Mouse (Mus musculus) liver, postnatal 0 days (tissue): ENCODE measurements around the gene Btbd9. TPM values are rescaled to one million over a fixed set of nuclear protein-coding genes. Genes with fewer than 3 reads are reported as not detected.

ENCODE experiments used
- ATAC-seq: fragments of 200-750 bp; cut with Nextera tagmentation; 2 replicates; pipeline ENCODE4 v1.8.0; 2017; ENCODE audit warnings: mild to moderate bottlenecking, moderate library complexity
- DNase-seq: peaks from one replicate; pipeline ENCODE4 v3.0.0-alpha.2; 2016
- H3K27ac ChIP-seq: fragments of 300-500 bp; sonication (generic); 2 replicates; pipeline ENCODE4 v1.5.1; 2014; ENCODE audit warnings: antibody characterized with exemption, moderate library complexity, mild to moderate bottlenecking, low read depth
- H3K27me3 ChIP-seq: fragments of 300-500 bp; sonication (generic); 2 replicates; pipeline ENCODE4 v1.6.1; 2014; ENCODE audit warnings: low read length, control low read depth, mixed read lengths; ENCODE audit not compliant: insufficient read depth
- H3K36me3 ChIP-seq: fragments of 300-500 bp; sonication (generic); replicated peaks from 2 replicates; pipeline ENCODE4 v1.6.1; 2014; ENCODE audit warnings: mild to moderate bottlenecking, control low read depth, low read length, moderate library complexity, mixed read lengths; ENCODE audit not compliant: insufficient read depth
- H3K4me1 ChIP-seq: fragments of 300-500 bp; sonication (generic); 2 replicates; pipeline ENCODE4 v1.6.1; 2014; ENCODE audit warnings: antibody characterized with exemption, mild to moderate bottlenecking, control low read depth; ENCODE audit not compliant: insufficient read depth
- H3K4me2 ChIP-seq: fragments of 300-500 bp; sonication (generic); 2 replicates; pipeline ENCODE4 v1.6.1; 2014; ENCODE audit warnings: low read depth, mild to moderate bottlenecking, low read length, moderate library complexity, mixed read lengths
- H3K4me3 ChIP-seq: fragments of 300-500 bp; sonication (generic); 2 replicates; pipeline ENCODE4 v1.5.1; 2014; ENCODE audit warnings: low read depth, low read length
- H3K9ac ChIP-seq: fragments of 300-500 bp; sonication (generic); replicated peaks from 2 replicates; pipeline ENCODE4 v1.6.1; 2014; ENCODE audit warnings: mild to moderate bottlenecking, moderate library complexity
- H3K9me3 ChIP-seq: fragments of 300-500 bp; sonication (generic); 2 replicates; pipeline ENCODE4 v1.6.1; 2016; ENCODE audit warnings: mild to moderate bottlenecking, control low read depth, low read length, mixed read lengths
- CTCF ChIP-seq: sonication (generic); IDR thresholded peaks from 2 replicates; pipeline ENCODE4 v1.5.1; 2016; ENCODE audit warnings: antibody characterized with exemption, low read depth
- EP300 ChIP-seq: IDR thresholded peaks from 2 replicates; pipeline ENCODE4 v1.6.1; 2016; ENCODE audit warnings: antibody characterized with exemption, low read depth, mild to moderate bottlenecking
- WGBS: fragments of 180-500 bp; shearing (Covaris S2); extraction: QIAGEN DNeasy Blood & Tissue Kit; methylation state at CpG from one replicate; pipeline ENCODE4 v1.1.7; 2014; ENCODE audit not compliant: insufficient replicate concordance; 5-methylcytosine and 5-hydroxymethylcytosine counted together
- polyA plus RNA-seq: library from polyadenylated mRNA; unstranded; fragments of >200 nt; fragmentation: Nextera tagmentation; extraction: Ambion mirVana; gene quantifications from 2 replicates; pipeline ENCODE4 v1.2.1, GENCODE M21; 2015

Btbd9 gene
- polyA plus RNA-seq, 1 experiment from 2014 or later: 16.5 TPM

DNA sequence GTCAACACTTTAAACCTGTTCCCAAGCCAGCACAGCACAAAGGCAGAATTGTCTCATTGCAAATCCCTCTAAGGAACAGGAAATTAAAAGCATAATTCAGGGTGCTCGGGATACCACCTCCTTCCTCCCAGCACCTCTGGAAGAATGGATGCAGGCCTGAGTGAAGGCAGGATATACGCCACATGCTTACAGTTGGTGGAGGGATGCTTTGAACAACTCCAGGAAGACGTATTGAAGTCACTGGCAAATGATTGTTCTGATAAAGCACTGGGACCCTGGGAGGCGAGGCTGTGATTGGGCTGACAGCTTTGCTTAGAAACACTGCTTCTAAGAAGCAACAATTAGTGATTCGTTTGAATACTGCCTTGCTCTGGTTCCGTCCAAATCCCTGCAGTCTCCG, 140.8 kb downstream of the Btbd9 start:
- Histone ChIP-seq H3K4me3 (no peak overlapping the region), H3K27me3 (no peaks in the 10 kb centered on the region), H3K27ac (no peak overlapping the region), H3K36me3 (no peaks in the 10 kb centered on the region), H3K9me3 (no peaks in the 10 kb centered on the region), H3K4me2 (no peak overlapping the region), H3K9ac (no peak overlapping the region), H3K4me1 (no peaks in the 10 kb centered on the region)
- 74% methylated on average over 7 of the region's 7 CpGs for WGBS
- ATAC-seq: no peak
- TF ChIP-seq EP300 (no peak), CTCF (no peak)
- DNase-seq: no peak

DNA sequence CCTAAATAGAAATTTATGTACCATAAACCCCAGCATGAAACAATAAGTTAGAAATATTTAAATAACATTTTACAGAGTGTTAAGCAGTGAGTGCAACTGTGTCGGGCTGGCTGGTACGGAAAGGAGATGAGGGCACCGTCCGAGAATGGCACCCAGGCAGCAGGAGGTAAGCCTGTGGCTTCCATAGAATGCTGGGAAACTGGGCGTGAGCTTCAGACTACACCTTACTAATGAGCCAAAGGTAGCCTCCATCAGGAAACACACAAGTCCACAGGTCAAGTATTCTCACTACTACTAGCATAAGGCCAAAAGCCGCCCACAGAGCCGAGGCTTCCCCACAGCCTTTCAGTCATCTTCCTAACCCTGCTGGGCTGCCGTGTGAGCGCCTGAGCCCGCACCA, 144.2 kb downstream of the Btbd9 start:
- H3K36me3 ChIP-seq: no peaks in the 10 kb centered on the region
- H3K27ac ChIP-seq: no peak overlapping the region
- H3K4me3 ChIP-seq: no peak overlapping the region
- DNase-seq (no peak), ATAC-seq (no peak)
- H3K9ac ChIP-seq: no peak overlapping the region
- TF ChIP-seq EP300: no peak
- no peak for TF ChIP-seq CTCF
- no peaks in the 10 kb centered on the region for H3K4me1 ChIP-seq
- WGBS: 91% methylated on average over 10 of the region's 10 CpGs
- no peak overlapping the region for H3K4me2 ChIP-seq
- no peaks in the 10 kb centered on the region for H3K27me3 ChIP-seq
- H3K9me3 ChIP-seq: no peaks in the 10 kb centered on the region

DNA sequence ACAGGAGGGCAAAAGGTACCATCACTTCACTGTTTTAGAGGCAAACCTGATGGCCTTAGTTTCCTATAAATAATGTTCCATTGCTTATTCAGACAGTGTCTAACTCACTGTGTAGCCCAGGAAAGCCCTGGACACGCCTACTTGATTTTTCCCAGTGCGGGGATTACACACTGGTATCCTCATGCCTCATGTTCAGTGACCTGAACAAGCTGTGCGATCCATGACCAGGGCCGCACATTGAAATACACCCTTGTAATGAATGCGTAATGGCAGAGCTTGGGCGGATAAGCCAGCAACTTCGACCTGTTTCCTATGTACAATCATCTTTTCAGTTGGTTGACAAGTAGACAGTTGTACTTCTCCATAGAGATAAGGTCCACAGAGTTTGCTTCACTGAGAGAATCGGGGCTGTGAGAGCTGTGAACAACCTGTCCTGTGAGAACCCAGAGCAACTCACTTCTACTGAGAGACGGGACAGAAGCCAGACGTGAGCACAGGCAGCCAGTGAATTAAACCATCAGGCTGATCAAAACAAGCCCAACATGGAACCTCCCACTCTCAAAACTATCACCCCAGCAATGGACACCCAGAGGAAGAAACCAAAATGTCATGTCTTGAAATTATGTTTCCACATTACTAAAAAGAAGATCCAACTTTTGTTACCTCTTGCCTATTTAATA, 145.2 kb downstream of the Btbd9 start:
- Histone ChIP-seq H3K9me3 (no peaks in the 10 kb centered on the region), H3K27me3 (no peaks in the 10 kb centered on the region), H3K36me3 (no peaks in the 10 kb centered on the region), H3K4me1 (no peaks in the 10 kb centered on the region), H3K4me2 (no peak overlapping the region), H3K27ac (no peak overlapping the region), H3K4me3 (no peak overlapping the region), H3K9ac (no peak overlapping the region)
- WGBS: 80% methylated on average over 10 of the region's 10 CpGs
- TF ChIP-seq EP300: no peak
- TF ChIP-seq CTCF: no peak
- DNase-seq: no peak
- no peak for ATAC-seq

DNA sequence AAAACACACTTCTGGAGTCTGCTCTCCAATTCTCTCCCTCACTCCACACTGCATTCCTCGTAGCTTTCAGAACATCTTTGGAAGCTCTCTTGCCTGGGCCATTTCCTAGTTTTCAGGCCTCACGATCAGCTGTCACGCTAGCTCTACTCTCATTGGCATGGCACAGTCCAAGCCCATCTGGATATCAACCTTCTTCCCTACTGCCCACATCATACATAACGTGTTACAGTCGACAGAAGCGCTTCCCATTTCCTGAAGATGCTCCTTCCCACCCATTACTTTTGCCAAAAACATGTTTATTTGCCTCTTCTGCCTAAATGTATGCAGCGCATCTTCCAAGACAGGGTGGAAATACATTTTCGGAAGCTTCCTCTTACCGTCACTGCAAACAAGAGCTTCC, 147.6 kb downstream of the Btbd9 start:
- no peak for ATAC-seq
- 84% methylated on average over 9 of the region's 9 CpGs for WGBS
- no peak overlapping the region for H3K4me3 ChIP-seq

DNA sequence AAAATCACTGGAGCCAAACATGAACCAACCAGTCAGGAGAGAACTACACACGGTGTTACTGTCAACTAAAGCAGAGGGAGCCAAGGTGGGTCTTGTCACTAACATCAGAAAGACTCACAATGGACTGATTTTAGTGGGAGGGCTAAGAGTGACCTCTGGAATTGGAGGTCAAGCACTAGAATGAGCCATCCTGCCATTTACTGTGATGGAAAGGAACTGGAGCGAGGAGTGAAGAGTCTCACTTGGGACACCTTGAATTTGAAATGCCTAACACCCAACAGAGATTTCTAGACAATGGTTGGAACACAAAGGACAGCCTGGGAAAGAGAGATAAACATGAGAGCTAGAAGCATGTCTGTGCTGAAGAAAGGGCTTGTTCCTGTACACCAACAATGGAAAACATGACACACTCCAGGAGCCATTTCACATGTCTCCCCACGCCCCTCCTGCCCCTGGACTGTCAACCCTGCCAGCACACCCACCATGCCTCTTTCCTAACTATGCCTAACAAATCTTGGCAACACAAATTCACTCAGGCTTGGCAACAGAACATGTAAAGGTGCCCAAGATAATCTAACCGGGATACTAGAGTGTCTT, 152.9 kb downstream of the Btbd9 start:
- 71% methylated on average over 4 of the region's 4 CpGs for WGBS
- H3K27me3 ChIP-seq: no peaks in the 10 kb centered on the region
- H3K27ac ChIP-seq: no peak overlapping the region
- no peaks in the 10 kb centered on the region for H3K4me1 ChIP-seq
- H3K4me2 ChIP-seq: no peak overlapping the region
- H3K9me3 ChIP-seq: no peaks in the 10 kb centered on the region
- H3K9ac ChIP-seq: no peak overlapping the region
- no peaks in the 10 kb centered on the region for H3K36me3 ChIP-seq
- ATAC-seq: no peak
- H3K4me3 ChIP-seq: no peak overlapping the region
- TF ChIP-seq EP300: no peak
- TF ChIP-seq CTCF: no peak
- no peak for DNase-seq

More for the DNA sequence above, 147.6 kb downstream of the Btbd9 start:
- no peaks in the 10 kb centered on the region for H3K4me1 ChIP-seq
- no peaks in the 10 kb centered on the region for H3K36me3 ChIP-seq
- no peak overlapping the region for H3K9ac ChIP-seq
- H3K27ac ChIP-seq: no peak overlapping the region
- no peak overlapping the region for H3K4me2 ChIP-seq
- DNase-seq: no peak
- no peaks in the 10 kb centered on the region for H3K9me3 ChIP-seq
- no peaks in the 10 kb centered on the region for H3K27me3 ChIP-seq
- TF ChIP-seq CTCF (no peak), EP300 (no peak)

DNA sequence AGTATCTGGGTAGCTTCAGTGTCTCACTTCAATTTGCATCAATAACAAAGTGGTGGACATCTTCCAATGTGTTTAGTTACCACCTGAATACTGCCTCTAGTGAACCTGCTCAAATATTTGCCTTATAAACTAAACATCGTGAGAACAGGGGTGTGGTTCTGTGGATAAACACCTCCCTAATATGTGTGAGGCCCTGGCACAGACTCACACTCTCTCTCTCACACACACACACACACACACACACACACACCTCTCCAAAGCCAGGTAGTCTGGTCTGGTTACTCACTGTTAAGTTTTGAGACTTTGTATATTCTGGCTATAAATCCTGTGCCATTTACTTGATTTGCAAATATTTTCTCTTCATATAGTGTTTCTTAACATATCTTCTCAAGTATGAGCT, 154.0 kb downstream of the Btbd9 start:
- 45% methylated on average over 1 of the region's 1 CpGs for WGBS
- ATAC-seq (no peak), DNase-seq (no peak)
- no peaks in the 10 kb centered on the region for H3K27me3 ChIP-seq
- H3K4me1 ChIP-seq: no peaks in the 10 kb centered on the region
- no peak overlapping the region for H3K4me3 ChIP-seq
- no peak overlapping the region for H3K9ac ChIP-seq
- H3K9me3 ChIP-seq: no peaks in the 10 kb centered on the region
- H3K4me2 ChIP-seq: no peak overlapping the region
- no peaks in the 10 kb centered on the region for H3K36me3 ChIP-seq
- TF ChIP-seq EP300 (no peak), CTCF (no peak)
- H3K27ac ChIP-seq: no peak overlapping the region
